Mouse (Mus musculus) hindbrain, embryonic 13.5 days (tissue): ENCODE data around the gene Wdr12. TPM values are rescaled to one million over a fixed set of nuclear protein-coding genes. Genes with fewer than 3 reads are reported as not detected.
"Not testable (repeated sequence)": the region's sequence is repeated elsewhere in the genome, so short reads cannot be mapped to it uniquely, and the experiment has no call there.

Experiments used
- ATAC-seq: fragments of 200-750 bp; cut with Nextera tagmentation; 2 replicates; pipeline ENCODE4 v1.8.0; 2017; ENCODE audit warnings: moderate TSS enrichment; ENCODE audit not compliant: low FRiP score
- H3K27ac ChIP-seq: fragments of 300-500 bp; sonication (generic); 2 replicates; pipeline ENCODE4 v1.5.1; 2015; ENCODE audit warnings: inconsistent platforms, mild to moderate bottlenecking, moderate library complexity
- H3K27me3 ChIP-seq: fragments of 300-500 bp; sonication (generic); 2 replicates; pipeline ENCODE4 v1.6.1; 2015; ENCODE audit warnings: mild to moderate bottlenecking, inconsistent platforms
- H3K36me3 ChIP-seq: fragments of 300-500 bp; sonication (generic); 2 replicates; pipeline ENCODE4 v1.6.1; 2015; ENCODE audit warnings: mild to moderate bottlenecking, inconsistent platforms
- H3K4me1 ChIP-seq: fragments of 300-500 bp; sonication (generic); replicated peaks from 2 replicates; pipeline ENCODE4 v1.6.1; 2015; ENCODE audit warnings: inconsistent platforms
- H3K4me2 ChIP-seq: fragments of 300-500 bp; sonication (generic); 2 replicates; pipeline ENCODE4 v1.6.1; 2015; ENCODE audit warnings: inconsistent platforms, mild to moderate bottlenecking, moderate library complexity
- H3K4me3 ChIP-seq: fragments of 300-500 bp; sonication (generic); 2 replicates; pipeline ENCODE4 v1.5.1; 2015; ENCODE audit warnings: mild to moderate bottlenecking, inconsistent platforms
- H3K9ac ChIP-seq: fragments of 300-500 bp; sonication (generic); 2 replicates; pipeline ENCODE4 v1.6.1; 2015; ENCODE audit warnings: mild to moderate bottlenecking, inconsistent platforms
- H3K9me3 ChIP-seq: fragments of 300-500 bp; sonication (generic); 2 replicates; pipeline ENCODE4 v1.6.1; 2016; ENCODE audit warnings: inconsistent platforms
- WGBS: fragments of 180-500 bp; shearing (Covaris S2); methylation state at CpG from one replicate; pipeline ENCODE4 v1.1.7; 2015; 5-methylcytosine and 5-hydroxymethylcytosine counted together
- polyA plus RNA-seq: library from polyadenylated mRNA; unstranded; fragments of >200 nt; fragmentation: Nextera tagmentation; extraction: Ambion mirVana; gene quantifications from 2 replicates; pipeline ENCODE4 v1.2.1, GENCODE M21; 2015

Wdr12 gene
- polyA plus RNA-seq, 1 experiment from 2014 or later, result 45.7 TPM

GRCm38 (mm10) chr1:60054659-60055058 is 43.8 kb downstream of the Wdr12 start:
- H3K4me1 ChIP-seq, result no peaks in the 10 kb centered on the region
- H3K27ac ChIP-seq, result no peak overlapping the region
- no peaks in the 10 kb centered on the region for H3K9me3 ChIP-seq
- H3K9ac ChIP-seq, result no peak overlapping the region
- H3K36me3 ChIP-seq, result no peaks in the 10 kb centered on the region
- no peaks in the 10 kb centered on the region for H3K27me3 ChIP-seq
- 41% methylated on average over 3 of the region's 3 CpGs for WGBS
- no peak overlapping the region for H3K4me2 ChIP-seq
- ATAC-seq, result no peak
- H3K4me3 ChIP-seq, result no peak overlapping the region

- H3K27me3 ChIP-seq, H3K36me3 ChIP-seq, H3K9me3 ChIP-seq, H3K4me1 ChIP-seq, H3K4me2 ChIP-seq, ATAC-seq, H3K9ac ChIP-seq, H3K27ac ChIP-seq, H3K4me3 ChIP-seq: not testable (repeated sequence)
- 92% methylated on average over 5 of the region's 5 CpGs for WGBS
Measured at GRCm38 (mm10) chr1:60047481-60047880, 51.0 kb downstream of the Wdr12 start.

- Histone ChIP-seq H3K27ac (no peak overlapping the region), H3K4me3 (no peak overlapping the region), H3K4me1 (0 out of 2 replicates have a peak, but pooled peaks cover 4% of the 10 kb centered on the region), H3K4me2 (no peak overlapping the region), H3K36me3 (no peaks in the 10 kb centered on the region), H3K27me3 (peaks cover 10% of the 10 kb centered on the region), H3K9me3 (peaks cover 5% of the 10 kb centered on the region; the same call in 1 of the 2 replicates), H3K9ac (no peak overlapping the region)
- 92% methylated on average over 1 of the region's 1 CpGs for WGBS
- no peak for ATAC-seq
Measured at GRCm38 (mm10) chr1:60044595-60044994, 53.9 kb downstream of the Wdr12 start.

GRCm38 (mm10) chr1:60042796-60043469 is 55.5 kb downstream of the Wdr12 start, which contains the start of gene Ica1l:
TSS of gene Ica1l (minus strand) at chr1:60043184.
- Histone ChIP-seq H3K4me1 (0 out of 2 replicates have a peak, but pooled peaks cover 4% of the 10 kb centered on the region), H3K9me3 (peaks cover 5% of the 10 kb centered on the region; the same call in 1 of the 2 replicates), H3K4me2 (peak within 1 kb of the TSS; percentile 82), H3K36me3 (no peaks in the 10 kb centered on the region), H3K4me3 (peak within 1 kb of the TSS; percentile 79), H3K9ac (peak within 1 kb of the TSS; percentile 86), H3K27me3 (peaks cover 10% of the 10 kb centered on the region), H3K27ac (peak within 1 kb of the TSS; percentile 85)
- under 1% methylated on average over 45 of the region's 99 CpGs for WGBS
- peak; percentile 92 for ATAC-seq

- H3K9me3 ChIP-seq, result 0 out of 2 replicates have a peak, but pooled peaks cover 1% of the 10 kb centered on the region
- peak overlapping the region; percentile 79 for H3K4me3 ChIP-seq
- H3K27ac ChIP-seq, result peak overlapping the region; percentile 85
- H3K4me2 ChIP-seq, result peak overlapping the region; percentile 82
- WGBS, result 3% methylated on average over 19 of the region's 19 CpGs
- H3K36me3 ChIP-seq, result no peaks in the 10 kb centered on the region
- H3K4me1 ChIP-seq, result 0 out of 2 replicates have a peak, but pooled peaks cover 4% of the 10 kb centered on the region
- H3K9ac ChIP-seq, result peak overlapping the region; percentile 86
- ATAC-seq, result peak; percentile 65; the same call in 1 of the 2 replicates
- H3K27me3 ChIP-seq, result peaks cover 10% of the 10 kb centered on the region
Measured at GRCm38 (mm10) chr1:60042398-60042795, 56.0 kb downstream of the Wdr12 start.

GRCm38 (mm10) chr1:60035044-60035443 is 63.4 kb downstream of the Wdr12 start:
- no peak for ATAC-seq
- no peaks in the 10 kb centered on the region for H3K4me1 ChIP-seq
- H3K9ac ChIP-seq, result no peak overlapping the region
- H3K4me2 ChIP-seq, result no peak overlapping the region
- H3K27ac ChIP-seq, result no peak overlapping the region
- H3K36me3 ChIP-seq, result no peaks in the 10 kb centered on the region
- no peaks in the 10 kb centered on the region for H3K9me3 ChIP-seq
- H3K4me3 ChIP-seq, result no peak overlapping the region
- no peaks in the 10 kb centered on the region for H3K27me3 ChIP-seq
- WGBS, result 86% methylated on average over 2 of the region's 2 CpGs

Other genes starting within 250 kb of the Wdr12 start
- 28.9 and 29.2 TPM in 2 replicates for gene Fam117b, start 185.6 kb downstream of the Wdr12 start, polyA plus RNA-seq
- gene Ica1l, start 55.5 kb downstream of the Wdr12 start, polyA plus RNA-seq, result 27.9 and 31.3 TPM in 2 replicates
- gene Carf, start 398 bp downstream of the Wdr12 start, polyA plus RNA-seq, result 7.6 and 8.9 TPM in 2 replicates
- 9.1 and 10.0 TPM in 2 replicates for gene Nbeal1, start 82.0 kb upstream of the Wdr12 start, polyA plus RNA-seq
- 14.7 and 19.8 TPM in 2 replicates for gene Cyp20a1, start 244.7 kb upstream of the Wdr12 start, polyA plus RNA-seq